In genomic region chr9:92589021-92589420, GRCm38 (mm10) we compare ENCODE assay signal across 15 mouse cellular contexts.
"Had no signal": no experiment of that assay in that cellular context is flagged by ENCODE, and none has a peak within 500 bp of the region (broad histone marks: within the 10 kb centered on the region; RNA-seq: fewer than 3 reads in every experiment).

No protein-coding gene starts in this region.

- H3K4me1 ChIP-seq: liver, embryonic 13.5 days; lung, embryonic 15.5 days; megakaryocyte, embryonic 14.5 days; midbrain, embryonic 12.5 days had no signal

- H3K36me3 ChIP-seq: liver, embryonic 13.5 days had no signal

- H3K27me3 ChIP-seq: limb, embryonic 12.5 days; liver, embryonic 13.5 days; lung, embryonic 15.5 days; megakaryocyte, embryonic 14.5 days; midbrain, embryonic 12.5 days had no signal

- H3K4me3 ChIP-seq: limb, embryonic 12.5 days; liver, embryonic 13.5 days; lung, embryonic 15.5 days; megakaryocyte, embryonic 14.5 days; midbrain, embryonic 12.5 days had no signal

- DNase-seq: kidney, adult 9 months; kidney, postnatal 36 days; liver; liver, embryonic 13.5 days; liver, postnatal 0 days; lung, postnatal 14 days; right cerebral cortex, adult 18-20 months; thymus, postnatal 36 days had no signal

- H3K27ac ChIP-seq: kidney, postnatal 0 days; limb, embryonic 12.5 days; liver, embryonic 13.5 days; lung, embryonic 15.5 days; macrophage; midbrain, embryonic 12.5 days; stomach, postnatal 0 days had no signal

- ATAC-seq: liver, postnatal 0 days had no signal
